Comparison of ENCODE assay signal across 8 mouse cellular contexts in the genomic region with DNA sequence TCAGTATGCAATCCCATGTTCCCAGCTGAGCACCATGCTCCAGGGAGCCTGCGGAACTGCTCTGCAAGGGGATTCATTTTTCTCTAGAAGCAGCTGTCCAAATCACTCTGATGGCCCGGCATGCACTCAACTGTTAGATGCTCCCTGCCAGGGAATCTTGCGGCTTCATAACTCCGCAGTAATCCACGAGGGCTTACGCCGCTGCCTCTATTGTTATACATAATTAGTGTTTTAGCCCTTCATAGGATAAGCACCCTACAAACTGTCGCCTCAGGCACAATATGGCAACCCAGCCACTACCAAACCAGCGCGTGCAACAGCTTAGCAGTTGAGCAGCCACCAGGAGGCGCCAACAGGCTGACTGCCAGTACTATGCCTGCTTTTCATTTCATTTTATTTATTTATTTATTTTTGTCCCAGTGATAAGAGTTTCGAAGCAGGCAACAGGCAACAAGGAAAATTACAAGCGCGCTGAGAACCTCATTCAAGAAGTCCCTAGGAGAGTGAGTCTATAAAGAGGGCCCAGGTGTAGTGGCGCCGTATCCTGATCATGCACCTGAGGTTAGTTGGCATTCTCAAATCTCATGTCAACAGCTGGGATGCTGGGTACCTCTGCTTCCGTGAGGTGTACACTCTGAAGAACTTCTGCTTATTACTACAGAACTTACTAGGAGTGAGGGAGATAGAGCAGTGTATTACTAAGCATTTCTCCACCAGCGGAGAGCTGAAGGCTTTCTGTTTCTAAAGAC.
DNase-seq lines count a peak whose midpoint lies in the region; ATAC-seq lines count a peak whose summit lies in the region.

No protein-coding gene starts in this region.

- H3K36me3 ChIP-seq in heart, embryonic 11.5 days (ENCODE audit: control insufficient read depth, insufficient read depth, low read length) = no peaks in the 10 kb centered on the region
- H3K36me3 ChIP-seq in midbrain, embryonic 16.5 days (ENCODE audit: control insufficient read depth, insufficient read depth, low read length) = no peaks in the 10 kb centered on the region

- WGBS in heart, embryonic 11.5 days (ENCODE audit: insufficient replicate concordance) = 65% methylated on average over 18 of the region's 18 CpGs
- 41% methylated on average over 18 of the region's 18 CpGs for WGBS in midbrain, embryonic 16.5 days

- DNase-seq in heart, adult 18-20 months = peak; percentile 13 to 43
- DNase-seq in cerebellum, adult 9-11 months = peak; percentile 17
- DNase-seq in frontal cortex, postnatal 10 days (ENCODE audit: low spot score in 2 of 2) = peak; percentile 39 to 67
- peak; percentile 52 for DNase-seq in kidney, adult 18-20 months
- peak; percentile 86 for DNase-seq in left cerebral cortex, postnatal 4 days
- peak; percentile 25 to 26 for DNase-seq in spleen, postnatal 36 days (ENCODE audit: low spot score in 2 of 2)

- H3K4me1 ChIP-seq in heart, embryonic 11.5 days (ENCODE audit: control insufficient read depth, insufficient read depth, low read length) = peaks cover 6% of the 10 kb centered on the region; the same call in 1 of the 2 replicates
- no peaks in the 10 kb centered on the region for H3K4me1 ChIP-seq in midbrain, embryonic 16.5 days (ENCODE audit: control insufficient read depth, insufficient read depth, low read length)

- no peaks in the 10 kb centered on the region for H3K27me3 ChIP-seq in heart, embryonic 11.5 days (ENCODE audit: control insufficient read depth, insufficient read depth, low read length)
- H3K27me3 ChIP-seq in midbrain, embryonic 16.5 days (ENCODE audit: control insufficient read depth, insufficient read depth, low read depth, low read length) = no peaks in the 10 kb centered on the region

- H3K27ac ChIP-seq in heart, embryonic 11.5 days (ENCODE audit: low read depth, low read length) = no peak overlapping the region
- H3K27ac ChIP-seq in midbrain, embryonic 16.5 days (ENCODE audit: low read length) = no peak overlapping the region

- H3K9ac ChIP-seq in heart, embryonic 11.5 days (ENCODE audit: low read depth, low read length) = no peak overlapping the region
- H3K9ac ChIP-seq in midbrain, embryonic 16.5 days (ENCODE audit: low read depth, low read length) = peak overlapping the region; percentile 25; the same call in 1 of the 2 replicates

- no peak overlapping the region for H3K4me2 ChIP-seq in heart, embryonic 11.5 days
- peak overlapping the region; percentile 48 for H3K4me2 ChIP-seq in midbrain, embryonic 16.5 days (ENCODE audit: low read length)

- no peak overlapping the region for H3K4me3 ChIP-seq in heart, embryonic 11.5 days (ENCODE audit: low read depth, low read length)
- H3K4me3 ChIP-seq in midbrain, embryonic 16.5 days (ENCODE audit: low read depth, low read length) = peak overlapping the region; percentile 16; the same call in 1 of the 2 replicates

- no peaks in the 10 kb centered on the region for H3K9me3 ChIP-seq in heart, embryonic 11.5 days (replicated peaks; ENCODE audit: control insufficient read depth, low read length)
- H3K9me3 ChIP-seq in midbrain, embryonic 16.5 days (replicated peaks; ENCODE audit: control insufficient read depth, low read length, poor library complexity, severe bottlenecking) = no peaks in the 10 kb centered on the region

- intact Hi-C loops in left cerebral cortex, postnatal 4 days (cut with DNase I) = loop anchor here (2.0 kb wide), 1 partner anchor 506 kb away; no protein-coding TSS in a partner anchor

- no peak for ATAC-seq in heart, embryonic 11.5 days (replicated peaks; ENCODE audit: insufficient number of reproducible peaks, low FRiP score, low TSS enrichment)
- peak; percentile 93 for ATAC-seq in midbrain, embryonic 16.5 days

Comparison
In these comparisons a context has a peak if more than half of its experiments do, and no peak if none do; other contexts are left out.
1. DNase-seq: peak in every context shown above with its lines; median percentile 86 in left cerebral cortex, postnatal 4 days; 53 in frontal cortex, postnatal 10 days; 52 in kidney, adult 18-20 months; 28 in heart, adult 18-20 months; 26 in spleen, postnatal 36 days; 17 in cerebellum, adult 9-11 months.